Mouse (Mus musculus): ENCODE measurements around the gene Olfr1136. TPM values are rescaled to one million over a fixed set of nuclear protein-coding genes. Genes with fewer than 3 reads are reported as not detected.

Olfr1136 gene
- total RNA-seq (2021), result not detected in 2 replicates
- long read RNA-seq, experiment 1, result 0 reads
- long read RNA-seq, experiment 2, result 0 reads

DNA sequence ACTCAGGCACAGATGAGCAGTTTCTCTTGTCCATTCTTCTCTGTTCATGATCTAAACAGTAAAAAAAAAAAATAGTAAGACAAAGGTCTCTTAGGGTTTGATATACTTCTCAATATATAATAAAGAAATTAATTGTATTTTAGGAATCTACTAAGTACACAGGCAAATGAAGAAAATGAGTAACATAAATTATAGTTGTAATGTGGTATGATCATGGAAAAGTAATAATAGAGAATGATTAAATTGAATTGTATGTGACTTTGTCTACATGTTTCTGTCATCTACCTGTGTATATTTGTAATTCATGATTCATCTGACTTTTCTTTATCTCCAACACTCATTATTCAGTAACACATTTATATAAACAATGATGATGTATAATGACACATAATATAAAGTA, at the start of gene Olfr1136:
Gene Olfr1136, minus strand, starts transcription at position 101 of the 400 bp plus-strand sequence.
- no peak for DNase-seq

GRCm38 (mm10) chr2:87743452-87743851, 49.7 kb upstream of the Olfr1136 start, which contains the start of gene Olfr1140:
Gene Olfr1140, plus strand, starts transcription at chr2:87743752.
- no peak for DNase-seq

GRCm38 (mm10) chr2:87739878-87740277, 46.1 kb upstream of the Olfr1136 start, which contains the start of gene Olfr1138:
Gene Olfr1138, minus strand, starts transcription at chr2:87739978.
- DNase-seq, result no peak

GRCm38 (mm10) chr2:87713079-87713478, 19.3 kb upstream of the Olfr1136 start, which contains the start of gene Olfr1137:
Gene Olfr1137, minus strand, starts transcription at chr2:87713179.
- DNase-seq, result no peak

GRCm38 (mm10) chr2:87673564-87673963, 20.2 kb downstream of the Olfr1136 start, which contains the start of gene Olfr1135:
Gene Olfr1135, minus strand, starts transcription at chr2:87673664.
- DNase-seq, result no peak

DNA sequence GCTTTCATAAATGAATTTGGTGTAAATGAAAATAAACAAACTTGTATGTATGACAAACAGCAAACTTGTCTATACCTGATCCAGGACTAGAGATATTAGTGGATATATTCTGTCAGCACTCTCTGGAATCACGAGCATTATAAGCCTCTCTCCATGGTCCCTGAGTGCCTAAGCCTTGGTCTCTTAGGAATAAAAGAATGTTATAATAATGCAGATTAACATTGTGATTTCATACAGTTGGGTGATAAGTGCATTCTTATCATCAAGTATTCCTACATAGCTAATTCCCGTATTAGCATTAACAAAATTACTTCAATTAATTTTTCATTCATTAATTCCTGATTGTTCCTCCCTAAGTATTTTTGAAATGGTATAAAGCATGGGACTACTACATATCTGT, 35.4 kb downstream of the Olfr1136 start, which contains the start of gene Olfr1134:
Gene Olfr1134, minus strand, starts transcription at position 101 of the 400 bp plus-strand sequence.
- DNase-seq, result no peak

- no peak for DNase-seq
Measured at GRCm38 (mm10) chr2:87647274-87647673, 46.5 kb downstream of the Olfr1136 start, which contains the start of gene Olfr1133. Gene Olfr1133, minus strand, starts transcription at chr2:87647374.

Other genes starting within 250 kb of the Olfr1136 start
- not detected in 2 replicates for gene Olfr1126, start 240.0 kb downstream of the Olfr1136 start, total RNA-seq (2021)
- not detected in 2 replicates for gene Pramel7, start 196.9 kb downstream of the Olfr1136 start, total RNA-seq (2021)
- gene Pramel6, start 187.4 kb downstream of the Olfr1136 start, total RNA-seq (2021), result not detected in 2 replicates
- not detected in 2 replicates for gene Olfr153, start 162.2 kb downstream of the Olfr1136 start, total RNA-seq (2021)
- gene Olfr1128, start 148.4 kb downstream of the Olfr1136 start, total RNA-seq (2021), result not detected in 2 replicates
- gene Olfr1129, start 120.0 kb downstream of the Olfr1136 start, total RNA-seq (2021), result not detected in 2 replicates
- gene Olfr1130, start 87.7 kb downstream of the Olfr1136 start, total RNA-seq (2021), result not detected in 2 replicates
- gene Olfr1131, start 66.8 kb downstream of the Olfr1136 start, total RNA-seq (2021), result not detected in 2 replicates
- gene Olfr1132, start 56.4 kb downstream of the Olfr1136 start, total RNA-seq (2021), result not detected in 2 replicates
- gene Olfr1133, start 46.6 kb downstream of the Olfr1136 start, total RNA-seq (2021), result not detected in 2 replicates
- not detected in 2 replicates for gene Olfr1134, start 35.5 kb downstream of the Olfr1136 start, total RNA-seq (2021)
- gene Olfr1135, start 20.3 kb downstream of the Olfr1136 start, total RNA-seq (2021), result not detected in 2 replicates
- not detected in 2 replicates for gene Olfr1137, start 19.2 kb upstream of the Olfr1136 start, total RNA-seq (2021)
- not detected in 2 replicates for gene Olfr1138, start 46.0 kb upstream of the Olfr1136 start, total RNA-seq (2021)
- not detected in 2 replicates for gene Olfr1140, start 49.8 kb upstream of the Olfr1136 start, total RNA-seq (2021)
- gene Olfr1141, start 60.0 kb upstream of the Olfr1136 start, total RNA-seq (2021), result not detected in 2 replicates
- gene Olfr152, start 85.5 kb upstream of the Olfr1136 start, total RNA-seq (2021), result not detected in 2 replicates
- not detected in 2 replicates for gene Olfr1143, start 106.6 kb upstream of the Olfr1136 start, total RNA-seq (2021)
- not detected in 2 replicates for gene Olfr1145, start 115.9 kb upstream of the Olfr1136 start, total RNA-seq (2021)
- not detected in 2 replicates for gene Olfr1148, start 136.6 kb upstream of the Olfr1136 start, total RNA-seq (2021)
- not detected in 2 replicates for gene Olfr1150-ps1, start 150.0 kb upstream of the Olfr1136 start, total RNA-seq (2021)
- not detected in 2 replicates for gene Olfr1151, start 161.9 kb upstream of the Olfr1136 start, total RNA-seq (2021)
- not detected in 2 replicates for gene Olfr1152, start 172.5 kb upstream of the Olfr1136 start, total RNA-seq (2021)
- gene Olfr1153, start 201.0 kb upstream of the Olfr1136 start, total RNA-seq (2021), result not detected in 2 replicates
- gene Olfr1154, start 211.2 kb upstream of the Olfr1136 start, total RNA-seq (2021), result not detected in 2 replicates

Measured in adrenal gland, postnatal 14 days (tissue).